Mouse (Mus musculus) lung, postnatal 10 days (tissue): ENCODE results near the gene Mydgf.

Experiments
- DNase-seq: peaks from one replicate; pipeline ENCODE4 v3.0.0; 2021

The Mydgf gene

GRCm38 (mm10) chr17:56191266-56191665 is 7.5 kb upstream of the Mydgf start:
- DNase-seq = no peak

- DNase-seq = peak; percentile 86
These were observed 1.8 kb upstream of the Mydgf start for GRCm38 (mm10) chr17:56185281-56186141.

DNA sequence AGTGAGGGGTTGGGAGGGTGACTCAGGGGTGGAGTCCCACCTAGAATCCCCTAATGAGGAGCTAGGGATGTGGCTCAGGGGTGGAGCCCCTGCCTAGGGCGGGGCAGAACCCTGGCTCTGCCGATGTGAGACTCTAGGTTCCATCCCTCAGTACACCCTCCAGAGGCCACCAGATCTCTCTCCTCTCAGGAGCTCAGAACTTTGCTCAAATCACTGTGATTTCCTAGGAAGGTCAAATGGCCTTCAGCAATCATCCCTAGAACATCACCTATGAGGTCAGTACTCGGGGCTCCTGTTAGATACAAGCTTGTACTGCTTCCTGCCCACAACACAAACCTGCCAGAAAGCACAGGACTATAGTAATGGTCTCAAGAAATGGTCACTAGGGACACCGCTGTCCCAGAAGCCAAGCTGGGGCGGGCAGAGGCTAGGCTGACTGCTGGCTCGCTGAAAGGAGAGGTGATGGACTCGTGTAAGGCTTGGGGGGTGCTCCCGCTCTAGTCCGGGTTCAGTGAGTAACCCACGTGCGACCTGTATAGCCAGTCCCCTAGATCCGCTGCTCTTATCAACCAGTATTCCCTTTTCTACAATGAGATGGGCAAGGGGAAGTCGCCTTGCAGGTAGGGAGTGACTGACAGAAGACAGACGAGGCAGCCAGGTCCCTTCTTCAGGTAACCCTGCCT is 604 bp downstream of the Mydgf start:
- DNase-seq = no peak

DNA sequence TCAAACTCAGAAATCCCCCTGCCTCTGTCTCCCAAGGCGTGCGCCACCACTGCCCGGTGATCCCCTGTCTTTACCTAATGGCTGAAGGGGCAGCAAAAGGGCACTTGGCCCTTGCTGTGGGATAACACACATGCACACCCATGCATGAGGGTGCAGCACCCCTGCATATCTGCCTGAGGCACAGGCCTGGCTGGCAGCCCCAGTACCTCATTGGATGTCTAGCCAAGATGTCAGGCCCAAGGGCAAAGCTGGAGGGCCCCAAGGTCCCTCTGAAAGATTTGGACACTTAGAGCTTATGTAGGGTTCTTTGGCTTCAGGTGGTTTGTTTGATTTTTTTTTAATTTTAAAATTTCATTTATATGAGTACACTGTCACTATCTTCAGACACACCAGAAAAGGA is 8.3 kb downstream of the Mydgf start:
- DNase-seq = no peak

DNA sequence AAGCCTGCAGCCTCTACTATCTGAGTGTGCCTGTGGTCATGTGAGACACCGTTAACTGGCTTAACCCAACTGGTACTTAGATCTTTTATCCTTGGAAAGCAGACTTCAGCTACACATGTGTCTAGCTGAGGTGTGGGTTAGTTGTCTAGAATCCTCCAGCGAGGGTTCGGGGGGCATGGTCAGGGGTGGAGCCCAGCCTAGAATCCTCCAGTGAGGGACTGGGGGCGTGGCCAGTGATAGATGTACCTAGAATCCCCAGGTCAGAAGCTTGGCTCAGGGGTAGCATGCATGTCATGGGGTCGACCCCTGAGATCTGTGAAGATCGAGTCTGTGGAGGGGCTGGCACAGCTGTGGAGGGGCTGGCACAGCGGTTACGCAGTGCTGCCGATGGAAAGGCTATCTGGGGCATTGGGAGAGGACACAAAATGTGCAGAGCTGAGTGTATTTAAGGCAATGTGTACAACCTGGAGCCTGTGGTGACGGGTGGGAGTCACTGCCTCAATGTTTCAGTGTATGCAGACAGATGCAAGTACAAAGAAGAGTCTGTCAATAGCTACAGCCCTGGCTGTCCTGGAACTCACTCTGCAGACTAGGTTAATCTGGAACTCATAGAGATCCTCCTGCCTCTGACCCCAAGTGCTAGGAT is 10.2 kb downstream of the Mydgf start:
- no peak for DNase-seq

- DNase-seq = no peak
These were observed 11.8 kb downstream of the Mydgf start for GRCm38 (mm10) chr17:56171881-56172280.

GRCm38 (mm10) chr17:56171456-56171855 is 12.3 kb downstream of the Mydgf start:
- DNase-seq = no peak

DNA sequence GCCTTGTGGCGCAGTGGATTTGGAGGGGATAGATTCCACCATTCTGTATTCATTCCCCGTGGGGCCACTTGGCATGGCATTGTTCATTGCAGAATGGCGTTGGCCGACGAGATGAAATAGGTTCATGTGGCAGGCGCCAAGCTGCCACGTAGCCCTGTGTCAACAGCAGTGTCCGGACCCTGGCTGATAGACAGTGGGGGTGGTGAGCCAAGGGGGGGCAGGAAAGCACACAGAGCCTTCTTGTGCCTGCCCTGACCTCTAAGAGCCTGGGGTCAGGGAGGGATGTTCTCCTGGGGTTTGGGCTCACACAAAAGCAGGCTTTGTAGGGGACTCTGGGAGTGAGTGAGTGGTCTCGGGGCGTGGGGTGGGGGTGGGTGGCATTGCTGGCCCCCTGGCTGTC is 13.1 kb downstream of the Mydgf start:
- no peak for DNase-seq

DNA sequence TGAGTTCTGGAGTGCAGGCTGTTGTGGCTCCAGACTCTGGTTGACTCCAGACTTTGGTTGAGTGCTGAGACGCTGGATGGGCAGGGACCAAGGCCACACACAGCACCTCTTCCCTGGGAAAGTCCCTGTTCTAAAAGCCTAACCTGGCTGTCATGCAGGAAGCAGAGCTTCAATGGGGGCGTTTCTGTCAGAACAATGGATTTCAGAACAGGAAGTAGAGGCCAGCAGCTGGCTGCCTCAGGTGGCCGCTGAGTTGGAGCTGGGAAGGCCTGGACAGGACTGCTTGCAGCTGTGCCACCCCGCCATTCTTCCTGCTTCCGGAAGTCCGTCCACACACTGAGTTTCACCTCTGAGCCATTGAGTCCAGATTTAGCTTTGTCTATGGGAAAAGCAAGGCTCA is 13.9 kb downstream of the Mydgf start:
- no peak for DNase-seq

DNA sequence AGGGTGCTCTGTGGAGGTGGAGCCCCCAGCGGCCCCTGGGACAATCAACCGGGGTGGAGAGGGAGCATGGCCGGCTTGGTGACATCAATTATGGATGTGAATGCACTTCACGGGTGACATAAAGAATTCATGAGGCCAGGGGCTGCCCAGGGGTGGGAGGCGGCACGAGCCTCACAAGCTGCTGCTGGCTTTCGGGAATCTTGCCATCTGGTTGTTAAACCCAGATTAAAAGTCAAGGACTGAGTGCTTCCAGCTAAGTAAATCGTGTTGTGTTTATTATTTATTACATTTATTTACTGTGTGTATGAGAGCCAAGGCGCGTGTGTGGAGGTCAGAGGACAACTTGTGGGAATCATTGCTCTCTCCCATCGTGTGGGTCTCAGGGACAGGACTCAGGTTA is 18.0 kb downstream of the Mydgf start:
- no peak for DNase-seq

DNA sequence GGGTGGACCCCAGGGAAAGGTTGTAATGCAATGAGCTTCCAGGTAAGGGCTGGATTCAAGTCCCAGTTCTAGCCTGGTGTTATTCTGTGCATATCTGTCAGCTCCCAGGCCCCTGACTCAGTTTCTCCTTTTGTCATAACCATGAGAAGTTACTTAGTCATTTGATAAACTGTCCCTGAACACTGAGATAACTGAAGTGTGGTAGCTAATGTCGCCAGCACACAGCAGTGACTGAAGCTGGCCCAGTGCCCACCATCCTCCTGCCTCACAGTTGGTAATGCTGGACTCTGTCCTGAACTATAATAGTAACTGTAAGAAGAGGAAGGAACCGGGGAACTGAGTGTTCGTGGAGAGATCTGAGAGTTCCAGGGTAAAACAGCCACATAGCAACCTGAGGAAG is 19.2 kb downstream of the Mydgf start:
- no peak for DNase-seq

- peak; percentile 51 for DNase-seq
These were observed 20.1 kb downstream of the Mydgf start for GRCm38 (mm10) chr17:56163523-56164102.

DNA sequence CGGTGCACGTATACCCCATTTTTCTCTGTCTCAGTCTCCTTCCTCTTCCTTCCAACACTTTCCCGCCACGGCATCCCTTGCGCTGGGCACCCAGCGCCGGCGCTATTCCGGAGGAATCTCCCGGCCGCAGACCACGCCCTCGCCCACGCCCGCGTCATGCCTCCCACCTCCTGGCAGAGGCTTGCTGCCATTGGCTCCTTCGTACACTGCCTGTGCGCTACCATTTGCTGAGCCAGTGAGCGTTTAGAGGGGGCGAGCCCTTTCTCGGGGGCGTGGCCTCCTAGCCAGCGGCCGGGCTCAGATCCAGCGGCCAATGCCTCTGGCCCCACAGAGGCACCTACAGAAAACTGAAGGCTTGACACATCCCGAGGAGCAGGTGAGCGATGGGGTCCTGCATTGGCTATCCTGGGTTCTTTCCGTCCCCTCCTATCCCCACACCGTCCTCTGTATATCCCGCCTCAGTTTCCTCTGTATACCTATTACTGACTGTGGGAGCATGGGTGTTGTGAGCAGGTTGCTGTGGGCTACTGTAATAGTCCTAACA is 21.4 kb downstream of the Mydgf start, which contains the start of gene Tnfaip8l1:
TSS of gene Tnfaip8l1 (plus strand) at position 247 of the 544 bp plus-strand sequence.
- peak; percentile 98 for DNase-seq

- peak; percentile 79 for DNase-seq
These were observed 24.0 kb downstream of the Mydgf start for GRCm38 (mm10) chr17:56159729-56160128.

- DNase-seq = peak; percentile 82
These were observed 30.1 kb downstream of the Mydgf start for GRCm38 (mm10) chr17:56153643-56154042.

DNA sequence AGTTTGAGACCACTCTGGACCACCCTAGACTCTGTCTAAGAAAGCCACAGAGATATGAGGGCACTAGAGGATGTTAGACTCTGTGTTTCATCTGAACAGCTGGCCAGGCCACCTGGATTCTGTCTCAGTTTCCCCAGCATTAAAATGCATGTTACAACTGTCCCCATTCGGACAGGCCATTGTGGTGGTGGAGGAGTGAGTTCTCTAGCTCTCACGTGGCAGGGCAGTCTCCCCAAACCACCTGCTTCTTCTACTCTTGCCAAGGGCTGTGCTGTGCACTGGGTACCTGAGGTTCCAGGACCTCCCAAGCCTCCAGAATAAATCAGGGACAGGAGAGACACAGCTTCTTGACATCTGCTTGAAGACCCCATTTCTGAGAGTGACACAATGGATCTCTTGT is 33.8 kb downstream of the Mydgf start:
- DNase-seq = no peak

GRCm38 (mm10) chr17:56148790-56149618 is 34.7 kb downstream of the Mydgf start:
- no peak for DNase-seq

DNA sequence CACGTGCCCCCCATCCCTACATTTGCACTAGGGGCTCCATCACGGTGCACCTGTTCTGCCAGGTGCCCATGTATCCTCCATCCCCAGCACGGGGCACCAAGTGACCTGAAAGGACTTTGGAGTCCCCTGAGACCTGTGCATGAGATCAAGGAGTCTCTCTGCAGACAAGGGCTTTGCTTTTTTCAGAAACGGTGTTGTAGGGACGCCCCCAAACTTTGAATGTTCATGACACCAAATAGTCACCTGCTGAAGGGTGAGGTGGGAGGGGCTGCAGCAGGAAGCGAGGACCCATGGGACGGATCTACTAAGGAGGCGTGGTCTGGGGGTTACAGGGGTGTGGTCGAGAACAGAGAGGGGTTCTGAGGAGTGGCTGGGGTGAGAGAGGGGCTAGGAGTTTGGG is 35.4 kb downstream of the Mydgf start:
- no peak for DNase-seq

DNA sequence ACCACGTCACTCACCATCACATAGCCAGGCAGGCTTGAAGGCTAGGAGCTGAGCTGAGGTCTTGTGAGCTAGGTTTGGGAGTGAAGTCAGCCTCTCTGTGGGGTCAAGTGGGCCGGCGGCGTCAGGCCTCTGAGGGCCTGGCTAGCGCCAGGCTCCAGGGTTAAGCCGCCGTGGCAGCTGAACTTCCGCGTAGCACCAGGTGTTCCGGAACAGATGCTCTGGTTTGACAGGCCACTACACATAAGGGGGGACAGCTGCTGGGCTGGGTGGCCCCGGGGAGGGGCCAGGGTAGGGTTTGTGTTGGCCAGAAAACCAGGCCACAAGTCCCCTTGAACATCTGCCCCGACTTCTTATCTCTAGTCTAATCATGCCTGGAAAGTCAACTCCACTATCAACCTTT is 36.3 kb downstream of the Mydgf start:
- DNase-seq = no peak

- no peak for DNase-seq
These were observed 37.6 kb downstream of the Mydgf start for GRCm38 (mm10) chr17:56146131-56146530.

GRCm38 (mm10) chr17:56144546-56144945 is 39.2 kb downstream of the Mydgf start:
- DNase-seq = no peak
